Mouse (Mus musculus): ENCODE results near the gene Sars. TPM values are rescaled to one million over a fixed set of nuclear protein-coding genes. Genes with fewer than 3 reads are reported as not detected.
A peak's percentile ranks its signal among the peaks of the same experiment; 100 is the strongest.

The Sars gene
- polyA plus RNA-seq, 1 experiment from 2014 or later: 132 TPM

- Histone ChIP-seq H3K4me1 (no peaks in the 10 kb centered on the region), H3K27me3 (replicated peaks) (peaks cover 5% of the 10 kb centered on the region), H3K4me3 (no peak overlapping the region), H3K9me3 (replicated peaks) (no peaks in the 10 kb centered on the region), H3K9ac (no peak overlapping the region), H3K27ac (no peak overlapping the region), H3K4me2 (no peak overlapping the region), H3K36me3 (no peaks in the 10 kb centered on the region)
- no peak for ATAC-seq
- 69% methylated on average over 2 of the region's 2 CpGs for WGBS (ENCODE audit: insufficient replicate concordance)
Measured at GRCm38 (mm10) chr3:108451969-108452368, 7.0 kb upstream of the Sars start.

DNA sequence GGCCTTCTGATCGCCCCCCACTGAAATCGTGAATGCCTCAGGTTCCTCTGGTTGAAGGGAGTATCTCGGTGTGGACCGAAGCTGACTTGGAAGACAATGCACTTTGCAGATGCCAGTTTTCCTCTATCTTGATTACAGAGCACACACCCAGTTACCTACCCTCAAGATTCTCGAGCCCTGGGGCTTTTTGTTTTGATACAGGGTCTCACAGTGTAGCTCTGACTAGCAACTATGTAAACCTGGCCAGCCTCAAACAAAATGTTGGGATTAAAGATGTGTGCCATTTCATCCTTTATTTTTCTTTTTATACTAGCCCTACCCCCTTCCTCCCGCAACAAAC, 327 bp upstream of the Sars start:
- peak; percentile 40 for ATAC-seq
- 13% methylated on average over 6 of the region's 6 CpGs for WGBS (ENCODE audit: insufficient replicate concordance)

GRCm38 (mm10) chr3:108444029-108444428, 980 bp downstream of the Sars start:
- Histone ChIP-seq H3K4me1 (peaks cover 48% of the 10 kb centered on the region), H3K36me3 (peaks cover 38% of the 10 kb centered on the region), H3K27me3 (replicated peaks) (no peaks in the 10 kb centered on the region), H3K4me2 (peak overlapping the region; percentile 79), H3K4me3 (peak overlapping the region; percentile 77), H3K9me3 (replicated peaks) (no peaks in the 10 kb centered on the region), H3K27ac (peak overlapping the region; percentile 84), H3K9ac (peak overlapping the region; percentile 86)
- ATAC-seq: peak; percentile 62
- 4% methylated on average over 8 of the region's 8 CpGs for WGBS (ENCODE audit: insufficient replicate concordance)

More for the DNA sequence above, 327 bp upstream of the Sars start:
- peaks cover 28% of the 10 kb centered on the region for H3K36me3 ChIP-seq
- H3K4me2 ChIP-seq: peak overlapping the region; percentile 79
- H3K27ac ChIP-seq: peak overlapping the region; percentile 84
- H3K9me3 ChIP-seq (replicated peaks): no peaks in the 10 kb centered on the region
- H3K4me1 ChIP-seq: peaks cover 47% of the 10 kb centered on the region
- peak overlapping the region; percentile 86 for H3K9ac ChIP-seq
- peaks cover 5% of the 10 kb centered on the region; the same call in 1 of the 2 replicates for H3K27me3 ChIP-seq (replicated peaks)
- H3K4me3 ChIP-seq: peak overlapping the region; percentile 77

DNA sequence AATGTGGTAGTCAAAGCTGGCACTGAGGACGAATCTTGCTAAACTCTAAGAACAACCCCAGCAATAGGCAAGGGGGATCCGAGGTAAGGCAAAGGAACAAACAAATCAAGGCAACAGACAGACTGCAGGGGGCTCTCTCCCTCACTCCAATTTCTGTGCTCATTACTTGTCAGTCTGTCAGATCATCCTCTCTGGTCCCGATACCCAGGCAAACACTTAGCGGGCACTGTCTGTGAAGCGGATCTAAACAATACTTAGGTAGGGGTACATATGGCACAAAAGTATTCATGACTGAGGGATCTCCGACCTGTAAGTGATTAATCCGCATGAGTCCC, 8.7 kb downstream of the Sars start:
- 82% methylated on average over 7 of the region's 7 CpGs for WGBS (ENCODE audit: insufficient replicate concordance)

GRCm38 (mm10) chr3:108435701-108436379, 9.2 kb downstream of the Sars start:
- no peaks in the 10 kb centered on the region for H3K9me3 ChIP-seq (replicated peaks)
- no peak overlapping the region for H3K9ac ChIP-seq
- H3K4me2 ChIP-seq: no peak overlapping the region
- H3K27ac ChIP-seq: no peak overlapping the region
- no peak overlapping the region for H3K4me3 ChIP-seq
- ATAC-seq: no peak
- peaks cover 93% of the 10 kb centered on the region for H3K36me3 ChIP-seq
- peaks cover 6% of the 10 kb centered on the region; the same call in 1 of the 2 replicates for H3K4me1 ChIP-seq
- no peaks in the 10 kb centered on the region for H3K27me3 ChIP-seq (replicated peaks)
- 79% methylated on average over 17 of the region's 17 CpGs for WGBS (ENCODE audit: insufficient replicate concordance)

More for the DNA sequence above, 8.7 kb downstream of the Sars start:
- ATAC-seq: no peak
- H3K4me3 ChIP-seq: no peak overlapping the region
- no peaks in the 10 kb centered on the region for H3K27me3 ChIP-seq (replicated peaks)
- peaks cover 93% of the 10 kb centered on the region for H3K36me3 ChIP-seq
- peaks cover 11% of the 10 kb centered on the region for H3K4me1 ChIP-seq
- no peak overlapping the region for H3K4me2 ChIP-seq
- H3K27ac ChIP-seq: no peak overlapping the region
- H3K9me3 ChIP-seq (replicated peaks): no peaks in the 10 kb centered on the region
- H3K9ac ChIP-seq: no peak overlapping the region

DNA sequence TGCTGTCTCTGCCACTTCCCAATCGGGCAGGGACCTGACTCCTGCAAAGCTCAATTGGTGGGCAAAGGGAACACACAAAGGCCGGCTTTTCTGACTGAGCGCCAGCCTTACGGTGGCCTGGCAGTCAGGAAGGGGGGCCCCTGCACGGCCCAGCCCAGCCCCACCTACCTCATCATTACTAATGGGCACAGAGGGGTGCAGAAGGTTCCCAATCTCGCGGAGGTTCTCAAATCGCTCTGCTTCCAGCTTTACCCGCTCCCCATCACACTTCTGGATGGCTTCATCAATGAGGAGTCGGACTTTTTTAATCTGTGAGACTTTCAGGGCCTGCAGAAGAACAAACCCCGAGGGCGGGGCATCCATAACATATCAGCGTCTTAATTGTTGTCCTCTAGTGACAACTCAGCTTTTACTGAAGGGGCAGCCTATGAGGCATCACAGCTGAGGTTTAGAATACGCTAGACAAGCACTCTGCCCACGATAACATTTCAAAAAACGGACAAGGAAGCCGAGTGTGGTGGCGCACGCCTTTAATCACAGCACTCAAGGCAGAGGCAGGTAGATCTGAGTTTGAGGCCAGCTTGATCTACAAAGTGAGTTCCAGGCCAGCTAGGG, 11.0 kb downstream of the Sars start:
- ATAC-seq: 0 out of 2 replicates have a peak, but pooled peaks have one; percentile 4
- Histone ChIP-seq H3K4me2 (no peak overlapping the region), H3K27ac (no peak overlapping the region), H3K36me3 (peaks cover 96% of the 10 kb centered on the region), H3K9ac (no peak overlapping the region), H3K9me3 (replicated peaks) (no peaks in the 10 kb centered on the region), H3K4me1 (no peaks in the 10 kb centered on the region), H3K4me3 (no peak overlapping the region), H3K27me3 (replicated peaks) (no peaks in the 10 kb centered on the region)
- 75% methylated on average over 19 of the region's 19 CpGs for WGBS (ENCODE audit: insufficient replicate concordance)

DNA sequence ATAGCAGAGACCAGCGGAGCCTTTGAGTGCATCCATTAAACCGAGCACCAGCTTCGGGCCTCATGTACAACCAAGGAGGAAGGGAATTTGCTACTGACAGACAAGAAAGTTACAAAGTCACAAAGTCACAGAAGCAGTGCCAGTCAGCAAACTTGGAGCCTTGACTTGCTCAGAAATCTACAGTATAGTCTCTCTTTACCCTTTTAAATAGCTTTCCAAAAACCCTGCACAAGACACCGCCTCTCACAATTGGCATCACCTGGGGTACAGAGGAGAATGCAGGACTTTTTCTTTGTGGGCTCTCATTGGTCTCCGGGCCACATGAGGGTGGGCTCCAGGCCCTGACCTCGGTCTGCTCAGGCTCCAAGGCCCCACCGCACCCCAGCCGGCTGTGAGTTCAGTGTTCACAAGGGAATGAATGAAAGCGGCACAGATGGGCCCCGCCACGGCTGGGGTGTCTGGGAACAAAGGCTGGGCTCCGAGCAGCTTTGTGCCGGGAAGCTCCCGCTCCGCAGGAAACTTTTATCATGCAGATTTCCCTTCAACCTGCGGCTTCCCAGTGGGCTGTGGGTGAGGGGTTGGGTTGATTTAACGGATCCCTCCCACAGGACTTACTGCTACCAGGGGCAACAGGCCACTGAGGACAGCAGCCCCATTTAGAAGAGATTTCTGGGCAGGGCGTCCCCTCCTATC, 11.7 kb downstream of the Sars start:
- 0 out of 2 replicates have a peak, but pooled peaks have one; percentile 14 for ATAC-seq
- Histone ChIP-seq H3K4me1 (no peaks in the 10 kb centered on the region), H3K4me2 (no peak overlapping the region), H3K4me3 (no peak overlapping the region), H3K27ac (no peak overlapping the region), H3K9me3 (replicated peaks) (no peaks in the 10 kb centered on the region), H3K27me3 (replicated peaks) (no peaks in the 10 kb centered on the region), H3K36me3 (peaks cover 97% of the 10 kb centered on the region), H3K9ac (no peak overlapping the region)
- 80% methylated on average over 18 of the region's 18 CpGs for WGBS (ENCODE audit: insufficient replicate concordance)

- H3K4me2 ChIP-seq: no peak overlapping the region
- H3K36me3 ChIP-seq: peaks cover 99% of the 10 kb centered on the region
- ATAC-seq: no peak
- H3K27me3 ChIP-seq (replicated peaks): no peaks in the 10 kb centered on the region
- no peak overlapping the region for H3K4me3 ChIP-seq
- H3K27ac ChIP-seq: no peak overlapping the region
- H3K9me3 ChIP-seq (replicated peaks): no peaks in the 10 kb centered on the region
- no peak overlapping the region for H3K9ac ChIP-seq
- WGBS (ENCODE audit: insufficient replicate concordance): 85% methylated on average over 13 of the region's 13 CpGs
- H3K4me1 ChIP-seq: no peaks in the 10 kb centered on the region
Measured at GRCm38 (mm10) chr3:108432542-108433187, 12.3 kb downstream of the Sars start.

GRCm38 (mm10) chr3:108425624-108426018, 19.4 kb downstream of the Sars start:
- Histone ChIP-seq H3K36me3 (peaks cover 58% of the 10 kb centered on the region), H3K4me3 (no peak overlapping the region), H3K27me3 (replicated peaks) (no peaks in the 10 kb centered on the region), H3K9me3 (replicated peaks) (no peaks in the 10 kb centered on the region), H3K27ac (no peak overlapping the region), H3K4me2 (no peak overlapping the region), H3K9ac (no peak overlapping the region), H3K4me1 (peaks cover 11% of the 10 kb centered on the region)
- no peak for ATAC-seq
- WGBS (ENCODE audit: insufficient replicate concordance): 87% methylated on average over 6 of the region's 6 CpGs

DNA sequence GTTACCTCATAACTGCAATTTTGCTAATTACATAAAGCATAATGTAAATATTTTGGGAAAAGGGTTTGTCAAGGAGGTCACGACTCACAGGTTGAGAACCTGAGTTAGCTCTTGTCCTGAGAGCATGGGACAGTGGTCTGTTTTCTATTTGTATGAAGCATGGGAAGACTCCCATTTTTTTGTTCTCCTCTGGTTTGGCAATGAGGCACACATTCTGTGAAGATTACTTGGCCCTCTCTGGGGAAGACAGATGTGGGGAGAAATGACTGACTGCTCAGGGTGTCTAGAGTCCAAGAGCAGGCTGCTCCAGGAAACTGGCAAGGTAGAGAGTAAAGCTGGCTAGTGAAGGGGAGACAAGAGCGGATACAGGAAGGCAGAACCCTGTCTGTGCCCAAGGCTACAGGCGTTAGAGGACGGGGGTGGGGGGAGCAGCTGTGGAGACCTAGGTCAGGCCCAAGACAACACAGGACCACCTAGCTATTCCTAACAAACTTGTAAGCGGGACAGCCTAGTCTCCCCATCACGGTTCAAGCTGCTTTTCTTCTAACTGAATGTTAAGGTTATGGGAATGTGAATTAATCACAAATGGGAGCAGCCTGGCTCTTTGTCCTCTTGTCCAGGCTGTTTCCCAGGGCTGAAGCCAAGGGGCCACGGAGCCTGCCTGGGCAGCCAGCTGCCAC, 19.9 kb downstream of the Sars start:
- H3K4me1 ChIP-seq: peaks cover 11% of the 10 kb centered on the region
- no peak overlapping the region for H3K9ac ChIP-seq
- H3K27ac ChIP-seq: no peak overlapping the region
- WGBS (ENCODE audit: insufficient replicate concordance): 78% methylated on average over 7 of the region's 7 CpGs
- no peak for ATAC-seq
- H3K4me2 ChIP-seq: no peak overlapping the region
- no peaks in the 10 kb centered on the region for H3K9me3 ChIP-seq (replicated peaks)
- H3K4me3 ChIP-seq: no peak overlapping the region
- peaks cover 52% of the 10 kb centered on the region for H3K36me3 ChIP-seq
- 0 out of 2 replicates have a peak, but pooled peaks cover under 1% of the 10 kb centered on the region for H3K27me3 ChIP-seq (replicated peaks)
